Mouse (Mus musculus) ovary, postnatal 36 days (tissue): ENCODE measurements at regions not wholly inside any gene's neighbourhood (a gene's known extent, or its start where the extent isn't known, plus 50 kb on each side); places are given as distances from the start of the nearest gene placed in this dataset.

Experiments used
- DNase-seq: peaks from one replicate; pipeline ENCODE4 v3.0.0; 2022; ENCODE audit warnings: low spot score, mixed read lengths

DNA sequence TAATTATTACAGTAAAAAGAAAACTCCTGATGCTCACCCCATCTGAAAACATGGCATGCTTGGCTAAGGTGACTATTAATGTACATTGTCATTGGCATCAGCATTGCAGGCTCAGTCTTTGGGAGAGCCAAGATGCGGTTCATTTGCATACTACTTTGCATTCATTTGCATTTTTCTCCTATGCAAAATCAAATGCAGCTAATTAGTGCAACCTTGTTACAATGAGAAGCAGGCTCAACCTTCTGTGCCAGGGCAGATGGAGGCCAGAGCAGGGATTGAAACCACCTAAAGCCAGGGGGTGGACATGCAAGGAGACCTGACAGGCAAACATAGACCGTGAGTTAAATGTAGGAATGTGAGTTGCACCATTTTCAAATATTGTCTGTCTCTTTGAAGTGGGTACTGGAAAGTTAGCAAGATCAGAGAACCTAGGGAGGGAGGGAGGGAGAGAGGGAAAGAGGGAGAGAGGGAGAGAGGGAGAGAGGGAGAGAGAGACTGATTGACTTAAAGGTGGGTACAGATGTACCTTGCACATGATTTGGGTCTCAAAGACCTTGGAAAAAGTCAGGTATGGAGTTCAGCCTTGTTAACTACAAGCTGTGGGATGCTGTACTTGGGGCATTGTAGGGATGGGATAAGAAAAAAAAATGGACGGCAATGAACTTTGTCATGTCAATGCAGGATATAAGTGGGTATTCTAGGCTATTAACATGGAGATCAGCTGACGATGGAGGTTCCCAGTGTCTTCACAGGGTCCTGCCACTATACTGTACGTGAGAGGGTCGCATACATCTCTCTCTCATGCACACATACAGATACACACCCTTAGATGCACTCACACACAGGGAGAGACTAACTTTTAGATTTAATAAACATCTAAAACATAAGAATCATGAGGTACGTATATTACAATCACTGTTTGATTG is 1362.1 kb upstream of the A1bg start:
- DNase-seq, result no peak

DNA sequence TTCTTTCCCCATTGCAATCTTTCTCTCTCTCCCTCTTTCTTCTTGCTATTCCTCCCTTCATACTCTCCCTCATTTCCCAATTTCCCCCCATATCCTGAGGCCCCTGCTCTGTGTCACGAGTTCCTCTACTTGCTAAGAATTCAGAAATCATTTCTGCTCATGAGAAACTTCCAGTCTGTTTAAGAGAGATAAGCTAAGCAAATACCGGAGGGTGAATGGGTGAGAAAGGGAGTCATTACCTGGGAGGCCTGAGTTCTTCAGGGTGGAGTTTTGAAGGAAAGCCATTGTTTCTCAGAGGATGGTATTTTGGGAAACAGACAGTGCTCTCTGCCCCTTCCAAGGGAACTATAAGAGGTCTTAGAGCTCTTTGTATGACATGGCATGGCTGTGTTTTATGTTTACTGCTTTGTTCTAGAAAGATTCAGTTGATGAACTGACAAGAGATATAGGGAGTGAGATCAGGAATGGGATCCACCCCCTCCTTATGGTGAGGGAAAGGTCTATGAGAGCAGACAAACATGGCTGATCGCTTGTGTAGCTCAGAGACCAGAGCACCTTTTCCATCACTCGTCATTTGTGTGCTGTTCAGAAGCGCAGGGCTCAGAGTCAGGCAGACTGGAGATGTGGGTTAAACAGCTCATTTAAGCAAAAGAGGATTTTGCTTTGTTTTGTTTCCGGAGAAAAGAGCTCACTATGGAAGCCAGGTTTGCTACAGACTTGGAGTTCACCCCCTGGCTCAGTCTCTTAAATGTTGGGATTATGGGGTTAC is 1361.0 kb upstream of the A1bg start:
- DNase-seq, result no peak

DNA sequence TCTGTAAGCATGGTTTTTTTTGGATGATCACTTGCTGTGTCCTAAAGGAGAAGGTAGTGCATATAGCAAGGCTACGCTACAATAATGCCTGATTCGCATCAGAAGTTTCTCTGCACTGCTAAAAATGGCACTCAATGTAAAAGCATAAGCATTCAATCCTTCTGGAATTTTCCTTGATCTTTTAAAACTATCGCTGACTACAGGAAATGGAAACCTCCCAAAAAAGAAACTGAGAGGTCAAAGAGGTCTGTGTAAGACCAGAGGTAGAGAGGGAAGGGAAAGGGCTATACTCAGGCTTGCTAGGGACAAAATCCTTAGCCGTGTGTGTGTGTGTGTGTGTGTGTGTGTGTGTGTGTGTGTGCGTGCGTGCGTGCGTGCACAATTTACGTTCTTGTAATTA is 1359.8 kb upstream of the A1bg start:
- DNase-seq, result no peak

DNA sequence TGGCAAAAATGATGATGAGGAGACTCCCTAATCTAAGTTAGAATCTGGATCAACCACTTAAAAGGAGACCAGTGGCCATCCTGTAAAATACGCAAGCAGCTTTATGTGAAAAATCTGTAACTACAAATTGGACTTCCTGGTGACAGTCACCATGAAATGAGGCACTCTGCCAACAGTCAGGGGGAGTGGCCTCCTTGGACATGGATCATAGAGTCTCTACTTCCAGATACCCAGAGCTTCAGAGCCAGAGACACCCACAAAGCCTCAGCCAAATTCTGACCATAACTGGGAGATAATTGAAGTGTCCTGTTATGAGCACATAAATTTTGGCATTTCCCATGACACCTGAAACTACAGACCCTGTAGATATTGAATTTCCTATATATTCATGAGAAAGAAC is 1359.3 kb upstream of the A1bg start:
- no peak for DNase-seq

DNA sequence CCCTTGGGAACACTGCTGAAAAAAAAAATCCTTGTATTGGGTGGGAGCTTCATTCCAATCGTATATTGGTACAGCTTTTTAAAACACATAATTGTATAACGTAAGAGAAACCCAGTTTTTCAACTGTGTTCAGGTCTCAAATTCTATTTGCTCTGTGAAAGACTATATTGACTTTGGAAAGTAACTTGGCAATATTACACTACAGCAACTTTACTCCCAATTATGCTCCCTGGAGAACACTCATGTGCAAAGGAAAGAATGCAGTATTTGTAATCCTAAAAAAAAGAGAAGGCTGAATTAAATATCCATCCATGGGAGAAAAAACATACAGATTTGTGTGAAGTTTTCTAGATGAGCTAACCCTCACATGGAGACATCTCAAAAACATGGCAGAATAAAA is 1356.7 kb upstream of the A1bg start:
- no peak for DNase-seq

DNA sequence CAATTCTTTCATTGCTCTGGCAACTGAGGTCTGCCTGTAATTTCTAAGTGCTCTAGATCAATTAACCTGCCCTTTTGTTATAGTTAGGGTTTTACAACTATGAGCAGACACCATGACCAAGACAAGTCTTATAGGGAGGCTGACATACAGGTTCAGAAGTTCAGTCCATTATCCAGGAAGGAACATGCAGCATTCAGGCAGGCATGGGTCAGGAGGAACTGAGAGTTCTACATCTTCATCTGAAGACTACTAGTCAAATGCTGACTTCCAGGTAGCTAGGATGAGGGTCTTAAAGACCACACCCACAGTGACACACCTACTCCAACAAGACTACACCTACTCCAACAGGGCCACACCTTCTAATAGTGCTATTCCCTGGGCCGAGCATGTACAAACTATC is 1352.0 kb upstream of the A1bg start:
- no peak for DNase-seq

DNA sequence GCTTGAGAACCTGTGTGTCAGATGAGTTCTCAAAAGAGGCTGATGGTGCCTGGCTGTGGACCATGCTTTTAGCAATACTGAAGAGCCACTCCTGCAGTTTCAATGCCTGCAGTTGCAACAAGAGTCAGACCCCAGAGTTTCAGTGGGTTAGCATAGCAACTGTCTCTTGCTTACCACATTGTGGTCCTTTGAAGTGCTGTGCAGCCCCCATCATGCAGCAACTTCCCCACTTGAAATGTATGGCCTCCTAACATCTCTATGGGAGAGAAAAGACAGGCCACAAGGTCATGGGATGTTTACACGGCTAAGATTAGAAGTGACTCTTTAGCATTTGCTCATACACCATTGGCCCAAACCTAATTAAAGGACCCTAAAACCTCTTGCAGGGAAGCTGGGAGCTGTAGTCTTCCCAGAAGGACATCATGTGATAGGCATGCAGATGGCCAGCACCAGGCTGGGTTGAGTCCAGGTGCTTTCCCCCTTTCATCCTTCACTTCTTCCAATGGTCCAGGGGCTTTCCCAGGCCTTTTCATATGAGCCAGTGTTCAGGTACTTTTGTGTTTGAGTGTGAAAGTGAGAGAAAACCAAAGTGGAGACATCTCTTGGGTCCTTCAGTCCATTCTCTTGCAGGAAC is 1351.2 kb upstream of the A1bg start:
- no peak for DNase-seq

DNA sequence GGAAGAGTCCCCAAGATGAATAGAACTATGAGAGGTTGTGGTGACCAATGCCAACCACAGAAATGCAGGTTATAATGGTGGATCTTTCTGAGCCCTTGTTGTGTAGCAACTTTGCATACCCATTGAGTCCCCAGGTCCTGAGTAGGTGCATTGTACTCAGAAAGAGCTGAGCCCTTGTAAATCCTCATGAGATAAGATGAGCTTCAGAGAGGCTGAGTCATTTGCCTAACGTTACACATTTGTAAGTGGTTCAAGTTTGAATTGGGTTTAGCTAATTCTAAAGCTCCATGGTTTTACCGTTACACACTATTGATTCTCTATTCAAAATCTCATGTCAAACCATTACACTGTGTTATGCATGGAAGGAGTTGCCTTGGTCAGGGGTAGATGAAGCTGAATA is 1349.9 kb upstream of the A1bg start:
- DNase-seq, result no peak

DNA sequence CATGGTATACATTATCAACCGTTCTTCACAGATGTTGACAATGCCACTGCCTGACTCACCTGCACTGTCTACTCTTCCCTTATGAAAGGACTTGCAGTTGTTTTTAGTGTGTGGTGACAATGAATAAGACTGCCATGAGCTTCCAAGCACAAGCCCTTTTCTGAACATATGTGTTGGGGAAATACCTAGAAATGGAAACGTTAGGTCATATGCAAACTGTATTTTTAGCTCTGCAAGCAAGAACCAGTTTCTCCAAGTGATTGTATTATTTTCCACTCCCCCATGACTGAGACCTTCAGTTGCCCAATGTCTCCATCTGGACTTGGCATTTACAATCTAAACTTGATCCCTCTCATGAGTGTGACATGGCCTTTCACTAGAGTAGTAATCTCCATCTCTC is 1348.6 kb upstream of the A1bg start:
- no peak for DNase-seq

DNA sequence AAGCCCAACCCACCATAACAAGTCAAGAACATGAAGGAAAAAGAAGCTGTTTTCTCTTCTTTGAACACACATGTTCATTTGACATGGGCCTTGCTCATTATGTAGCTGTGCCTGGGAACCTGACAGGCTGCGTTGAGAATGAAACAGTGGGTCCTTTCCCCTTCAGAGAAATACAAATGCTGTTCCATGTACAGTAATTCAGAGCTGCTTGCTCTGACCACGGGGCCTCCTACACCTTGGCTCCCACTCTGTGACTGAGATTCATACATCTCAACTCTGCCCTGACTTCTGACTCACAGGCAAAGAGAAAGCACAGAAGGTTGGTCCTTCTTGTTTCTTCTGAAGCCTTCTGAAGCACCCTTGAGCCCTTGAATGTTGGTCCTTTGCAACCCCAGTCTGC is 1345.4 kb upstream of the A1bg start:
- DNase-seq, result no peak

DNA sequence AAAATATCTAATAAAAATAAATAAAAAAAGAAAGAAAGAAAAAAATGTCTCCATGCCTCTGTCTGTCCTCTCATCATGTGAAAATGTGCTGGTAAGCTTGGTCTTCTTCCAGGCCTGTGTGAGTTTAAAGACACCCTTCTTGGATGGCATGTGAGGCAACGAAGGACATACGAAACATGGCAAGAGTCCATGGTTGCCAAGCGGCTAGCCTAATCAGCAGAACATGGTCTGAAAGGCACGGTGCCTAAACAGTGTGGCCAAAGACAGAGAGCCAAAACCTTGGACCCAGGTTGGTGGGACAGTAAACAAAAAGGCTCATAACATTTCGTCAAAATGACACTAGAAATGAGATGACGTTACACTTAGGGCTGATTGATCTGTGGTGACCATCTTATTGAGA is 1344.7 kb upstream of the A1bg start:
- no peak for DNase-seq

DNA sequence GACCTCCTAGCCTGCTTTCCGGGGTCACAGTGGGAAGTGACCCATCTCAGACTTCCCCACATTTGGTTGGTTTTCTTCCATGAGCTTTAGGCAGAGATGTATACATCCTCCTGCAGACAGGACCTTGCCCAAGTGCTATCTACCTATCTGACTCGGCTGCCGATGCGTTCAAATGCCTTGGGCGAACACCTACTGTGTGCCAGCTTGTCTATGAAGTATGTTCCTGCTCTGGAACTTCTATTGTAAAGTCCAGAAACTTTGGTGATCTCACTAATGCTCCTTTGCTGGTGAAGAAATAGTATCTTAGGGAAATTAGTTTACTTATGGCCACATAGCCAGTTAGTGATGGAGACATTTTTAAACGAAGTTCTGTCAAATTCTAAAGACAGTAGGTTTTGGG is 1343.2 kb upstream of the A1bg start:
- no peak for DNase-seq

DNA sequence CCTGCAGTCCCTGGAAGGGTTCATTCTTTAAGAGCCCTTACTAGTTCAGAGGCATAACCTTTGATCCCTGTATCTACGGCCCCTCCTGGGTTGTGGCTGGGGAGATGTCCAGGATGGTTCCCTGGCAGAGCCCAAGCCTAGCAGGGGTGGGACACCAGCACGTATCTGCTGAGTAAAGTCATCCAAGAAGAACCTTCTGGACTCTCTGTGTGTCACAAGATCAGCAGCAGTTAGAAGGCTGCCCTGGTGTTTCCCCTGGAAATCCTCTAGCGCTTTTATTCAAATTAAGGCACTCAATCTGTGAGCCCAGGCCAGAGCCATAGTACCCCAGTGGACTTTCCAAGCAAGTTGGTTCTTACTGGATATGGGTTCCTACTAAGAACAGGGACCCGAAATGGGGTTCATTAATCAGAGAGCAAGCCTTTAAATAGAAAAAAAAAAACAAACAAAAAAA is 1342.7 kb upstream of the A1bg start:
- no peak for DNase-seq

DNA sequence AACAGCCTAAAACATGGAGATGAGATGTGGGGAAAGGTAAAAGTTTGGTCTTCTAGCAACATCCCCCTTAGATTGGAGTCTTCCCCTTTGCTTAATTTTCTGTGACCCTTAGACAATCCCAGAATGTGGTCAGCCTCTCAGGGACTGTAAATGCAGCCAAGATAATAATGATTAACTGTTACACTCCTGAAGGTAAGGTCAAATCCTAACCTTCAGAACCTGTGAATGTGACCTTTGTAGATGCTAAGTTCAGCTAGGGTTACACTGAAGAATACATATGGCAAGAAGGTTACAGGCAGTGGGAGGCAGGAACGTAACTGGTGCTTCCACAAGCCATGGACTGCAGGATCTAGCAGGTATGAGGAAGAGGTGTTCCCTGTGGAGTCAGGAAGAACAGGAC is 1342.2 kb upstream of the A1bg start:
- no peak for DNase-seq

DNA sequence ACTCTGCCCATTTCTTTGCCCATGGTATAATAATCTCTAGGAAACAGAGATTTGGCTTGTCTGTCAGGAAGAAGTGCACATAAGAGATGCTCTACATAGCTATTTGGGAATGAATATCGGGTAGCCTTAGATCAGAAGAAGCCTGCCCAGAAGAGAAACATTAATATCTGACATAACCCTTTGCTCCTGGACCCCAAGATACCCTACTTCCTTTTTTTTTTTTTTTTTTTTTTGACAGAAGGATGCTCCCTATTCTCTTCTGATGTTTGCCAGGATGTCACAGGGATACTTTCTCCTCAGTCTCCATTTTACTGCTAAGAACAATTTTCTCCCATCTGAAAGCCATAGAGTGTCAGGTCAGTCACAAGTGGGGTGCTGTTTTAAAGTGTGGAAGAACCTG is 1341.4 kb upstream of the A1bg start:
- DNase-seq, result no peak

DNA sequence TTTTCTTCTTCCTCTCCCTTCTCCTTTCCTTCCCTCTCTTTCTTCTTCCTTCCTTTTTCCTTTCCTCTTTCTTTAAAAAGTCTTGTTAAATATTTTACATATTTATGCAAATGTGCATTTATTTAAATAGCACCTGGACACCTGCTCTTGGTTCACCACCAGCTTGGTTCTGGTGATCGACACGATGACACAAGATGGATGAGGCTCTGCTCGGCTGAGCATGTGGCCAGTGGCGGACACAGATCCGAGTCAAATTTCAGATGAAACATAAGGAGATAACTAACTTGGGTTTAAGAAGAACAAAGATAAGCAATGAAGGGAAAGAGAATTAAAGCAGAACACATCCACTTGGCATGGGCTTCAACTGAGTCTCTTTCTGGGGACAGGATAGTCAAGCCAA is 1339.7 kb upstream of the A1bg start:
- no peak for DNase-seq

DNA sequence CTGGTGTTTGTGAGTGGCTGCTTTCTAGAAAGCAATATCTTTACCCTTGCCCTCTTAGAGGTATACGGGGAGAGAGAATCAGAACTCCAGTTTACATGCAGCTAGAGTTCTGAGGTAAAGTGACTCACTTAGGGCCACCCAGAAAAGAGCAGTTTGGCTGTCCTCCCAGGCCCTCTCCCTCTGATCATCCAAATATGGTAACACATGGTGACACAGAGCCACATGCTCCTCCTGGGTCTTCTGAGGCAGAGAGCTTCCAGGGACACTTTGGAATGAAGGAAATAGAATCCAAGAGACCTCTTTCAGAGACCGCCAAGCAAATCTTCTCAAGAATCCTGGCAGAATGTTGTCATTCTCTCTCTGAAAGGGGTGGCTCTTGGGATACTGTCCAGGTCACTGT is 1338.7 kb upstream of the A1bg start:
- no peak for DNase-seq

DNA sequence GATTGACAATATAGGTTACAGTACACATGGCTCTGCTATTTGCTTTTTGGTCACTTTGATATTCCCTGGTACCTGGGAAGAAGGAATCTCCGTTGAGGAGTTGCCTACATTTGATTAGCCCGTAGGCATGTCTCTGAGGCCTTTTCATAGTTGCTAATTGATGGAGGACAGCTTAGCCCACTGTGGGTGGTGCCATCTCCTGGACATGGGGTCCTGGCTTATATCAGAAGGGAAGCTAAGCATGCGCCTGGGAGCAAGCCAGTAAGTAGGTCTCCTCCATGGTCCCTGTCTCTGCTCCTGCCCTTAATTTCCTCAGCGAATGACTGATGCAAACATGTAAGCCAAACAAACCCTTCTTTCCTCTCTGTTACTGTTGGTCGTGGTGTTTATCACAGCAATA is 1335.8 kb upstream of the A1bg start:
- no peak for DNase-seq

DNA sequence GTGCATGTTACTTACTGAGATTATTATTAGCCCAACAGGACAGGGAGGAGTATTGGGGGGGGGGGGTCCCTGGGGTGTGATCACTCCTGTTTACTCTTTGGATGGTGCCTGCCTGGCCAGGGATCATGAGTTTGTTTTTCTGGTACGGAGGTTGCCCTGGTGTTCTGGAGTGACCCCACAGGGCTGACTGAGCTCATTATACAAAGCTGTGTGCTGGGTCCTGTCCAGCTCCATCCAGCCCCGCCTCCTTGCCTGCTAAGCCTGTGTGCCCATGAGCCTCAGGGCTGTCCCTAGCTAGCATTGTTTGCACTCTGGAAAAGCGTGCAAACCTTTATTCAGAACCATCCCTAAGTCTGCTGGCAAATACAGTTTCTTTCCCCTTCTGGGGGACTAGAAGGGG is 1335.1 kb upstream of the A1bg start:
- DNase-seq, result peak; percentile 66

DNA sequence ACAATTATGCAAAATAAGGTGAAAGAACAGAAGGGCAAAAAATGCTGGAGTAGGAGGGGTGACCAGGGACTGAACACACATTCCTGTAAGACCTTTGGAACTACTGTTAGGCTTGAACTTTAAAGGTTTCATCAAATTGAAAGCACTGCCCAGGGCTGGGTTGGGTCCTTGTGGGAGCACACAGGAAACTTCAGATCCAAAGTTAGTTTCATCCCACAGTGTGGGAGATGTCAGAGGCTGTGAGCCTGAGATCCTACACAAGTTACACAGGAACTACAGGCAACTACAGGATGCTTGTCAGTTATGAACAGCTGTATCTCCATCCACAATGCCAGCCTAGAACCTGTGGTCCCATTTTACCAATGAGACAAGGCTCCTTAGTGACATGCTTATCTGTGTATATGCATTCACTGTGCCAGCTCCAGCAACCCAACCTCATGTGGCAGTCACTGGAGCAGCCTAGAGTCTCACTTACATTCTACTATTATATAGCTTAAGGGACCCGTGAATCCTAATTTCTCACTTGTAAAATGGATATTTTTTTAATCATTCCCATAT is 1334.4 kb upstream of the A1bg start:
- DNase-seq, result no peak

DNA sequence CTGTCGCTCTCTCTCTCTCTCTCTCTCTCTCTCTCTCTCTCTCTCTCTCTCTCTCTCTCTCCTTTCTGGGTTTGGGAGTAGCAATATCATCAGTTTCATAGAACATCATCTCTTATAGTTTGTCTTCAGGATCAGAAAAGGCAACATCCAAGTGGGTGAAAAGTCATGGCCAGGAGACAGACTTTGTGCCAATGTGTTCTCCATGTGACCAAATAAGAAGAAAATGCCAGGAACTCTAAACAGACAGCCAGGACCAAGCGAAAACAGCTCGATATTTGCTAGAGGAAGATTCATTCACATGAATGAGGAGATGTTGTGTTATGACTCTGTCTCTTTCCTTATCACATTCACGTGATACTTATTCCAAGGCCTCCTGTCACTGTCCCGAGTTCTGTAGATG is 1332.8 kb upstream of the A1bg start:
- DNase-seq, result peak; percentile 52

DNA sequence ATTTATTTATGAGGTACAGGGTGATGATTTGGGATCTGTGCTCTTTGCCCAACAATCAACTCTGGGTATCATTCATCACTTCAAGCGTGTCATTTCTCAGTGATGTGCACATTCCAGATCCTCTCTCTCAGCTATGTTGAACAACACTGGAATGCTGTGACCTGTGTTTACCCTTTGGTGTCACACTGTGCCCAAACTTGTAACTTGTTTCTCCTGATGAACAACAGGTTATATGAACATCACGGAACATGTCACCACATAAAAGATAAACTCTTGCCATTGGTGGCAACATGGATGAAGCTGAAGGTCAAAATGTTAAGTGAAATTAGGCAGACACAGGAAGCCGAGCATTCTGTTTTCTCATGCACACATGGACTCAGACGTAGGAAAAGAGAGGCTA is 1330.9 kb upstream of the A1bg start:
- no peak for DNase-seq
